Mouse (Mus musculus) 3134 (cell line): ENCODE results near the gene Sept14.
A peak's percentile ranks its signal among the peaks of the same experiment; 100 is the strongest.

Experiments used
- DNase-seq: peaks from one replicate; pipeline ENCODE4 v3.0.0-alpha.2; 2011; ENCODE audit warnings: low spot score; ENCODE audit not compliant: insufficient read length; ENCODE audit errors: extremely low read depth

Gene Sept14

DNA sequence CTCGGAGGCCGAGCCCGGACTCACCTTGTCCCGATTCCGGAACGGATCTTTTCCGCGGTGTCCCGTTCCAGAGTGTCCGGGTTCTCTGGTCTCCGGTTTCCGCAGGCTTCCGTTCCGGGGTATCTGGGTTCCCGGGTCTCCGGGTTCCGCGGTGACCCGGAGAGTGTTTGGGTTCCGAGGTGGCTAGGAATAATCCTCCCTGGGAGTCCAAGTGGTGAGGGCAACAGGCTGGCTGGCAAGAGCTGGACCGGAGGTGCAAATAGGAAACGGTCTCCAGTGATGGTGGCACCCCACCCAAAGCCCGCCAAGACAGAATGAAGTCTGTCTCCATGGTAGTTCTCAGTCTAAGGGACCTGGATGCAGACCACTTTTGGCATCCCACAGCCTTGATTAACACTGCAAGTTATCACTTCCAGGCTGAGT is 38.3 kb downstream of the Sept14 start, which contains the start of gene Zfp11:
Gene Zfp11 (minus strand): TSS at position 64 of the 423 bp plus-strand sequence.
- peak; percentile 81 for DNase-seq

DNA sequence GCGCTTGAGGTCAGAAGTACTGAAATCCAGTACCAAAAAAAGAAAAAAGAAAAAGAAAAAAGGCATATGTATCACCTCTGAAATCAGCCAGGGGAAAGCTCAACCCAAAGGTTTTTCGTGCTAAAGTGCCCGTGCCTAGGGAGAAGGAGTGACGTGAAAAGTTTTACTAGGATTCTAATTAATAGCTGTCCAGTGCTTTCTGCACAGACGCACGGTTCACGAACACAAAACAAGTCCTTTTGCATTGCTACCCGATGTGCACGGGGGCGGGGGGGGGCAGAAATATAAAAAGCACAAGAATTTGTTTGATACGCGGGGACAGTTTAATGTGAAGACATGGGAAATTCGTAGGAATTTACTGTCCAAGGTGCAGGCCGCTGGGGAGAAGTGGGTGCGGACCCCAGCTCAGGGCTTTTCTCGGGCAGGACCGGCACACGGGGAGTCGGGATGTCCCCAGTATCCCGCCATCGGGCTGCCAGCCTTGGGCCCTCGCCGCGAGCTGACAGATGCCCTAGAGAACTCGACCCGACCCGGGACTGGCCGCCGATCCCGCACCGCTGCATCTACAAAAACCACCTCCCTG is 38.8 kb downstream of the Sept14 start:
- no peak for DNase-seq

DNA sequence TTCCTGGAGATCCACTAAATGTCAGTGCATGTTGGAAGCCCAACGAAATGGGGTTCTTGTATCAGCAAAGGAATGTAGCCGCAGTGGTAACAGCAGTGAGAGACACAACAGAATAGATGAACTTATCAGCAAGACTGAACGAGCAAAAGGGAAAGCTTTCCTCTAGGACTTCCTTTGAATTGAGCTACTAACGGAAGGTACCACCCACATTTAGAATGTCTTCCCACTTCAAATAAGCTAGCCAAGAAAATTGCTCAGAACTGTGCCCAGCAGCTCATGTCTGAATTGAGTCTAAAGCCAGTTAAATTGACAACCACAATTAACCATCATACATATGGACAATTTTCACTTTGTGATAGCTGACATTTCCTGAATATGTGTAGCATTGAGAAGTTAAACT is 40.5 kb downstream of the Sept14 start:
- no peak for DNase-seq

DNA sequence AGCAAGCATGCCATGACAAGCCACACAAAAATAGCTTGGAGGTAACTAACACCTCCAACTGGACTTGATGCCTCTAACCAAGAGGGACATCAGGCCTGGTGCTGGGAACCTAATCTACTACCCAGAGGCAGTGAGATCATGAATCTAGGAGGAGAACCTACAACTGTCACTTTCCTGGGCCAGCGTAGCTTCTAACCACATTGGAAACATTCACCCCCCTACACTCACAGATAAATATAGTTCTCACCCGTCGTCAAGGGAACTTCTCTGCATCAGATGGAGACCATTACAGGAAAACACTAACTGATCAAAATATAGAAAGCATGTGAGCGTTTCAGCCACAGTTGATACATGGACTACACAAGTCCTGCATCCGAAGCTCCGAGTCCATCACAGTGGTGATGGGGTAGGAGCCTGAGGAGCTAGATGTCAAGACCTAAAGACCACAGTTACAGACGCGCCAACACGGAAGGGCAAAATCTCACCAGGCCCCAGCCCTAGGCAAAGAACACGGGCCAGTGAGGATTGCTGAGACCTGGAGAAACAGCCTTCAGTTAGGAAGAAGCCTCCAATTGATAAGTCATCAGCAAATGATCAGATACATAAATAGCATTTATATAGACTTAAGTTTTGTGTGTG is 41.9 kb downstream of the Sept14 start:
- no peak for DNase-seq

DNA sequence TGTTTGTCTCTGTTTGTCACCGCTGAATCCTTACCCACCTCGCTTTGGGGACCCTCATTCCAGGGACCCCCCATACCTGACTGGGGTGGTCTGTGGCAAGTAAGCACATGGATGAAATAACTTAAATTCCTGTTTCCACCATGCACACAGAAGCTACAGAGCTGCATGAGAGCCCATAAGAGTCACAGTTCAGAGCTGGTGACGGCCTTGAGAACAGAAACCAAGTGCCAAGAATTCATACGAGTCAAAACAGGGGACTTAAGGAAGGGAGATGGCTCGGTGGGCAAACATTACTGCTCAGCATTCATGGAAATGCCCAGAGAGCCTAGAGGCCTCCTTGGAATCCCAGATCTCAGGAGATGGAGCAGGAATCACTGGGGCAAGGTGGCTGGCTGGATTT is 44.2 kb downstream of the Sept14 start:
- DNase-seq = no peak

DNA sequence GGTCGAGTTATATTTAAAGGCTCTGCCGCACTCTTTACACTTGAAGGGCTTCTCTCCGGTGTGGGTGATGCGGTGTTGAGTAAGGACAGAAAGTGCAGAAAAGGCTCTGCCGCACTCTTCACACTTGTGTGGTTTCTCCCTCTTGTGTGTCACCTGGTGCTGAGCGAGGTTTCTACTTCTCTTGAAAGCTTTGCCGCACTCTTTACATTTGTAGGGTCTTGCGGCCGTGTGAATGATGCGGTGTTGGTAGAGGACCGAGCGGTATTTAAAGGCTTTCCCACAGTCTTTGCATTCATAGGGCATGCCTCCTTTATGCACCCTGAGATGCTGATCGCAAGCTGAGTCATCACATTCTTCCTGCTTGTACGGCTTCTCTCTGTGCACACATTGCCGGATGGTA is 50.4 kb downstream of the Sept14 start:
- no peak for DNase-seq

DNA sequence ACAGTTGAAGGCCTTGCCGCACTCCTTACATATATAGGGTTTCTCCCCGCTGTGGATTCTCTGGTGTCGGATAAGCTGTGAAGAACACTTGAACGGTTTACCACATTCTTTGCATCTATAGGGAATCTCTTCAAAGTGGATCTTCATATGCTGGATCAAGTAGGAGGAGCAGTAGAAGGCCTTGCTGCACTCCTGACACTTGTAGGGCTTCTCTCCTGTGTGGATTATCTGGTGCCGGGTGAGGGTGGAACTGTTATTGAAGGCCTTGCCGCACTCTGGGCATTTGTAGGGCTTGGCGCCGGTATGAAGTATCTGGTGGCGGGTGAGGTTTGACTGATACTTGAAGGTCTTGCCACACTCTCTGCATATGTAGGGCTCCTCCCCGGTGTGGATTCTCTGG is 51.3 kb downstream of the Sept14 start:
- DNase-seq = no peak

DNA sequence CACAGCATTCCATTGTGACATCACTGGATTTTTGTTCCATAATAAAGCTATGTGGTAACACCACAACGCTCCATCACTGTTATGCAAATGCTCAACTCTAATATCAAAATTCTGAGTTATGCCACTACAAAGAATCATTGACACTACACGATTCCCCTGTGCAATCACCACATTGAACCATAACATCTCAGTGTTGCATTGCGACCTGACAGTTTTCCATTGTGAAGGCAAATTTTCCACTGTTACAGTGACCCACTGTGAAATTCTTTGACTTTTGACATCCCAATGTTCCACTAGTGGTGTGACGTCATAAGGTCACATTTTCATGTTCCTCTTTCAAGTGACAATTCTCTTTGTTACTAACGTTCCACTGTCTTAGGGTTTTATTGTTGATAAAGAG is 57.5 kb downstream of the Sept14 start:
- no peak for DNase-seq
